Mouse (Mus musculus) kidney, postnatal 0 days (tissue): ENCODE results near the gene Cyp4a31. TPM values are rescaled to one million over a fixed set of nuclear protein-coding genes. Genes with fewer than 3 reads are reported as not detected.
"Not testable (repeated sequence)": the region's sequence is repeated elsewhere in the genome, so short reads cannot be mapped to it uniquely, and the experiment has no call there.

Experiments
- ATAC-seq: fragments of 200-750 bp; cut with Nextera tagmentation; replicated peaks from 2 replicates; pipeline ENCODE4 v1.8.0; 2017; ENCODE audit warnings: low read depth, moderate number of reproducible peaks, moderate TSS enrichment, moderate library complexity; ENCODE audit not compliant: low FRiP score
- DNase-seq: peaks from one replicate; pipeline ENCODE4 v3.0.0-alpha.2; 2016; ENCODE audit warnings: low spot score
- H3K27ac ChIP-seq: fragments of 300-500 bp; sonication (generic); 2 replicates; pipeline ENCODE4 v1.5.1; 2014; ENCODE audit warnings: mild to moderate bottlenecking
- H3K27me3 ChIP-seq: fragments of 300-500 bp; sonication (generic); 2 replicates; pipeline ENCODE4 v1.6.1; 2014; ENCODE audit warnings: low read length, mixed read lengths; ENCODE audit not compliant: insufficient read depth
- H3K36me3 ChIP-seq: fragments of 300-500 bp; sonication (generic); 2 replicates; pipeline ENCODE4 v1.6.1; 2014; ENCODE audit warnings: low read length, mixed read lengths; ENCODE audit not compliant: insufficient read depth
- H3K4me1 ChIP-seq: fragments of 300-500 bp; sonication (generic); replicated peaks from 2 replicates; pipeline ENCODE4 v1.6.1; 2014; ENCODE audit warnings: antibody characterized with exemption, low read length, mixed read lengths; ENCODE audit not compliant: insufficient read depth
- H3K4me2 ChIP-seq: fragments of 300-500 bp; sonication (generic); 2 replicates; pipeline ENCODE4 v1.6.1; 2014; ENCODE audit warnings: mild to moderate bottlenecking, low read length, moderate library complexity, mixed read lengths
- H3K4me3 ChIP-seq: fragments of 300-500 bp; sonication (generic); replicated peaks from 2 replicates; pipeline ENCODE4 v1.5.1; 2014; ENCODE audit warnings: low read depth, low read length
- H3K9ac ChIP-seq: fragments of 300-500 bp; sonication (generic); 2 replicates; pipeline ENCODE4 v1.6.1; 2014; ENCODE audit warnings: low read depth, low read length
- H3K9me3 ChIP-seq: fragments of 300-500 bp; sonication (generic); replicated peaks from 2 replicates; pipeline ENCODE4 v1.6.1; 2016; ENCODE audit warnings: low read length, inconsistent platforms, mixed read lengths
- CTCF ChIP-seq: IDR thresholded peaks from 2 replicates; pipeline ENCODE4 v1.5.1; 2016; ENCODE audit warnings: antibody characterized with exemption, low read depth, mild to moderate bottlenecking, moderate library complexity
- WGBS: fragments of 180-500 bp; shearing (Covaris S2); extraction: QIAGEN DNeasy Blood & Tissue Kit; methylation state at CpG from one replicate; pipeline ENCODE4 v1.1.7; 2014; 5-methylcytosine and 5-hydroxymethylcytosine counted together
- polyA plus RNA-seq: library from polyadenylated mRNA; unstranded; fragments of >200 nt; fragmentation: Nextera tagmentation; extraction: Ambion mirVana; gene quantifications from 2 replicates; pipeline ENCODE4 v1.2.1, GENCODE M21; 2015

Gene Cyp4a31
- polyA plus RNA-seq, result 49.7 and 50.6 TPM in 2 replicates

DNA sequence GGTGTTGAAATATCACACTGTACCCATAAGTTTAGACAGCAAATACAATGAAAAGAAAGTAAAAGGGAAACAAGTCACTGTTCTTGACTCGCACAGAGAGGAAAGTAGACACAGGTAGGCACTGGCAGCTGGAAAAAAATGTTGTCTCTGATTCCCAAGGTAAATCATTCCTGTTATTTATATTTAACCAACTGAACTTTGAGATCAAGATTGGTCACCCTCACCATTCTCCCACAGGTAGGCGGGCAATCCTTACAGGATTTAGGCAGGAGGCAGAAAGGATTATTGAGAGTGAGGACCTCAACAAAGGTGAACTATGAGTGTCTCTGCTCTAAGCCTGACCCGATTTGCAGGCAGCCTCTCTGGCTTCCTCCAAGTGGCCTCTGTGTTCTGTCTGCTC, at the start of gene Cyp4a31:
Cyp4a31 (plus strand) TSS at position 249 of the 400 bp plus-strand sequence.
- DNase-seq (peak; percentile 9), ATAC-seq (peak; percentile 33; the same call in 1 of the 2 replicates)
- 0 out of 2 replicates have a peak within 1 kb of the TSS, but pooled peaks have one; percentile 16 for H3K4me2 ChIP-seq
- WGBS, result 82% methylated on average over 3 of the region's 3 CpGs
- H3K27me3 ChIP-seq, result no peaks in the 10 kb centered on the region
- no peak within 1 kb of the TSS for H3K9ac ChIP-seq
- TF ChIP-seq CTCF, result no peak
- H3K9me3 ChIP-seq, result no peaks in the 10 kb centered on the region
- H3K4me3 ChIP-seq, result no peak within 1 kb of the TSS
- no peaks in the 10 kb centered on the region for H3K4me1 ChIP-seq
- H3K36me3 ChIP-seq, result no peaks in the 10 kb centered on the region
- no peak within 1 kb of the TSS for H3K27ac ChIP-seq

- not testable (repeated sequence) for H3K4me2 ChIP-seq, H3K4me1 ChIP-seq, H3K4me3 ChIP-seq, H3K9me3 ChIP-seq, H3K36me3 ChIP-seq, H3K27ac ChIP-seq, H3K9ac ChIP-seq, H3K27me3 ChIP-seq
- ATAC-seq (peak; percentile 57; the same call in 1 of the 2 replicates), DNase-seq (peak; percentile 7)
These were observed 49.5 kb upstream of the Cyp4a31 start for GRCm38 (mm10) chr4:115513964-115514363.

GRCm38 (mm10) chr4:115518000-115518399, 45.4 kb upstream of the Cyp4a31 start, which contains the start of gene Cyp4a10:
Gene Cyp4a10 (plus strand): TSS chr4:115518264.
- not testable (repeated sequence) for H3K4me2 ChIP-seq, H3K27me3 ChIP-seq, H3K9ac ChIP-seq, H3K36me3 ChIP-seq, H3K4me3 ChIP-seq, H3K9me3 ChIP-seq, DNase-seq, H3K27ac ChIP-seq, H3K4me1 ChIP-seq
- peak; percentile 66 for ATAC-seq
- WGBS, result 81% methylated on average over 5 of the region's 5 CpGs

GRCm38 (mm10) chr4:115519444-115519843, 44.0 kb upstream of the Cyp4a31 start:
- Histone ChIP-seq H3K4me2 (no peak overlapping the region), H3K9ac (no peak overlapping the region), H3K27me3 (no peaks in the 10 kb centered on the region), H3K27ac (no peak overlapping the region), H3K4me1 (no peaks in the 10 kb centered on the region), H3K4me3 (no peak overlapping the region), H3K36me3 (no peaks in the 10 kb centered on the region), H3K9me3 (no peaks in the 10 kb centered on the region)
- no peak for ATAC-seq
- WGBS, result 64% methylated on average over 4 of the region's 4 CpGs
- no peak for TF ChIP-seq CTCF
- no peak for DNase-seq

DNA sequence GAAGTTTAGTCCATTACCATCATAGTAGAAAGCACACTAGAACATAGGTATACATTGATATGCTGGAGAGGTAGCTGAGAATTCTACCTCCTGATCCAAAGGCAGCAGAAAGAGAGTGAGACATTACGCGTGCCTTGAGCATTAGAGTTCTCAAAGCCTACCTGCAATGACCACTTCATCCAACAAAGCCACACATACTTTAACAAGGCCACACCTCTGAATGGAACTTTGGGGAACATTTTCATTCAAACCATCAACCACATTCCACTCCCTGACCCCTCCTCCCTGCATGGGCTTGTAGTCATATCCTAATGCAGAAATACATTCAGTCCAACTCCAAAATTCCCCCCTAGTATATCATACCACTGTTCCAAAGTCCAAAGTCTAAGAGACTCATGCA, 41.7 kb upstream of the Cyp4a31 start:
- Histone ChIP-seq H3K4me2 (no peak overlapping the region), H3K36me3 (no peaks in the 10 kb centered on the region), H3K4me1 (no peaks in the 10 kb centered on the region), H3K9ac (no peak overlapping the region), H3K27ac (no peak overlapping the region), H3K27me3 (no peaks in the 10 kb centered on the region), H3K4me3 (no peak overlapping the region), H3K9me3 (no peaks in the 10 kb centered on the region)
- ATAC-seq (no peak), DNase-seq (no peak)
- TF ChIP-seq CTCF, result no peak
- WGBS, result 100% methylated on average over 2 of the region's 2 CpGs

GRCm38 (mm10) chr4:115545101-115545500, 18.3 kb upstream of the Cyp4a31 start:
- WGBS, result 33% methylated on average over 1 of the region's 1 CpGs
- H3K9ac ChIP-seq, result no peak overlapping the region
- H3K4me2 ChIP-seq, result no peak overlapping the region

GRCm38 (mm10) chr4:115546141-115546828, 17.2 kb upstream of the Cyp4a31 start:
- no peak for TF ChIP-seq CTCF
- no peaks in the 10 kb centered on the region for H3K9me3 ChIP-seq
- no peaks in the 10 kb centered on the region for H3K36me3 ChIP-seq
- H3K27ac ChIP-seq, result no peak overlapping the region
- DNase-seq (peak; percentile 15), ATAC-seq (no peak)
- H3K4me1 ChIP-seq, result no peaks in the 10 kb centered on the region
- H3K27me3 ChIP-seq, result no peaks in the 10 kb centered on the region
- H3K9ac ChIP-seq, result no peak overlapping the region
- no peak overlapping the region for H3K4me3 ChIP-seq
- WGBS, result 67% methylated on average over 2 of the region's 2 CpGs
- no peak overlapping the region for H3K4me2 ChIP-seq

More at GRCm38 (mm10) chr4:115545101-115545500, 18.3 kb upstream of the Cyp4a31 start:
- no peaks in the 10 kb centered on the region for H3K9me3 ChIP-seq
- no peak overlapping the region for H3K27ac ChIP-seq
- ATAC-seq (no peak), DNase-seq (no peak)
- no peaks in the 10 kb centered on the region for H3K4me1 ChIP-seq
- H3K27me3 ChIP-seq, result no peaks in the 10 kb centered on the region
- H3K4me3 ChIP-seq, result no peak overlapping the region
- no peaks in the 10 kb centered on the region for H3K36me3 ChIP-seq
- no peak for TF ChIP-seq CTCF
